Mouse (Mus musculus): ENCODE data around the gene Ly6g6e. TPM values are rescaled to one million over a fixed set of nuclear protein-coding genes. Genes with fewer than 3 reads are reported as not detected.

Gene Ly6g6e
- polyA plus RNA-seq, 1 experiment from 2014 or later, result 12.3 TPM

DNA sequence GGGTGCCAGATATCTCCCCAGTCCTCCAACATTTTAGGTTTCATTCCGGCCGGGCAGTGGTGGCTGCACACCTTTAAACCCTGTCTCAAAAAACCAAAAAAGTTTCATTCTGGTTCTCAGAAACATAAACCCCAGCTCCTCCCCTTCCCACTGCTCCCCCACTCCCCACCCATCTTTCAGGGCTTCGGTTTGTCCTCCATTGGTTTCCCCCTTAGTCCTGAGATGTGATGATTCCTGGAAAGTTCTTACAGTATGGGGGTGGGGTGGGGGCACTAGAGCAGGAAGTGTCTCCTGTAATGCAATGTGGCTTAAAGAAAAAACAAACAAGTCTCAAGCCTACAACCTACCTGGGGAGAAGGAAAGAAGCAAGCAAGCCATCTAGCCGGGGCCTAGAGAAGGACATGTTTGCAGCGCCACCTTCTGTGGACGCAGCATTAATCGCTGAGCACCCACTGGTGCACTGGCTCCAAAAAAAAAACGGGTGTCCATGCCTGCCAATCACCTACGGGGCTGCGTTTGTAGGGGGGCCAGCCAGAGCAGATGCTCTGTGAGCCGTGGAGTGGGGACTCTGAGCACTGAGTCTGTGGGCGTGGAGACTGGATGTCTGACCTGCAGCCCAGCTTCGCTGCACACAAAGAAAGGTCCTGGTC is 29.2 kb downstream of the Ly6g6e start:
- ATAC-seq, result 0 out of 2 replicates have a peak, but pooled peaks have one; percentile 31
- Histone ChIP-seq H3K9me3 (ENCODE audit: control insufficient read depth, low read length) (no peaks in the 10 kb centered on the region), H3K27me3 (replicated peaks; ENCODE audit: control insufficient read depth, insufficient read depth, low read length) (no peaks in the 10 kb centered on the region), H3K4me1 (replicated peaks; ENCODE audit: control insufficient read depth, insufficient read depth, low read length) (no peaks in the 10 kb centered on the region), H3K4me3 (replicated peaks; ENCODE audit: low read length) (no peak overlapping the region), H3K9ac (replicated peaks; ENCODE audit: low read depth, low read length) (peak overlapping the region; percentile 42; the same call in 1 of the 2 replicates), H3K36me3 (ENCODE audit: control insufficient read depth, insufficient read depth) (peaks cover 18% of the 10 kb centered on the region), H3K4me2 (ENCODE audit: low read length) (0 out of 2 replicates have a peak overlapping the region, but pooled peaks have one; percentile 3), H3K27ac (ENCODE audit: low read length) (no peak overlapping the region)
- 21% methylated on average over 13 of the region's 13 CpGs for WGBS

- no peak for ATAC-seq
- H3K9ac ChIP-seq (replicated peaks; ENCODE audit: low read depth, low read length), result no peak overlapping the region
Measured at GRCm38 (mm10) chr17:35106522-35106921, 29.8 kb downstream of the Ly6g6e start.

DNA sequence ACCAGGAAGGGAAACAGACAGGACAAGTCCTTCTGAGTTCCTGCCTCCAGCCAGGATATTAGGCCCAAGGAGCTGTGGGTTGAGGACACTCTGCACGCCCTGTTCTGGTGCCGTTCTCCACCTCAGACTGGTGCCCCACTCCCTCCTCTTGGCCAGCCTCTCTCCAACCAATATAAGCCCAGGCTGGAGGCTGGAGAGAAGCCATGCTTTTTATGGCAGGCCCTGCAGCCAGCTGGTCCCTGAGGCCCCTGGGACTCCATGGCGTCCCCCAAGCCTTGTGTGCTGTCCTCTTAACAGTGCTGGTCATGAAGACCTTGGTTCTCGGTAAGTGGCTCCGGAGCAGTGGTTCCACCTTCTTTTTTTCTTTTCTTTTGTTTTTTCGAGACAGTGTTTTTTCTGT is 31.4 kb downstream of the Ly6g6e start, which contains the start of gene Ly6g5c:
TSS of gene Ly6g5c (plus strand) at position 183 of the 400 bp plus-strand sequence.
- 83% methylated on average over 6 of the region's 6 CpGs for WGBS

More at GRCm38 (mm10) chr17:35106522-35106921, 29.8 kb downstream of the Ly6g6e start:
- 69% methylated on average over 3 of the region's 3 CpGs for WGBS
- no peak overlapping the region for H3K4me2 ChIP-seq (ENCODE audit: low read length)
- H3K4me3 ChIP-seq (replicated peaks; ENCODE audit: low read length), result no peak overlapping the region
- H3K27me3 ChIP-seq (replicated peaks; ENCODE audit: control insufficient read depth, insufficient read depth, low read length), result no peaks in the 10 kb centered on the region
- no peaks in the 10 kb centered on the region for H3K4me1 ChIP-seq (replicated peaks; ENCODE audit: control insufficient read depth, insufficient read depth, low read length)
- H3K36me3 ChIP-seq (ENCODE audit: control insufficient read depth, insufficient read depth), result peaks cover 14% of the 10 kb centered on the region
- no peak overlapping the region for H3K27ac ChIP-seq (ENCODE audit: low read length)
- no peaks in the 10 kb centered on the region for H3K9me3 ChIP-seq (ENCODE audit: control insufficient read depth, low read length)

DNA sequence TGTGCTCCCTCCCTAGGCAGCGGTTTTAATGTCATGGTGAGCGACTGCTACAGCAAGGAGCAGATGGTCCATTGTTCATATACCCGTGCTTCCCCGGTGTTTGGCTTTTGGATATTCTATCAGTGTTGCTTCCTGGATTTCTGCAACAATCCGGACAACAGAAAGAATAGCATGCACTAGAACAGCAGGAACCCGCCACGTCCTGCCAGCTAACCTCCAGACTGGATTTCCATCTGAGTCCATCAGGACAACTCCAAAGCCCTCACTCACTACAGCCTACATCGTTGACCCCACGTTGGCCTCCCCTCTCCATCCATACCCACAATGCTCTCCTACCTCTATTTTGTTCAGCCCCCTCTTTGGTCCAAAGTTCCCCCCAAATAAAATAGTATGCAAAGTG is 35.1 kb downstream of the Ly6g6e start:
- H3K27me3 ChIP-seq (replicated peaks; ENCODE audit: control insufficient read depth, insufficient read depth, low read length), result no peaks in the 10 kb centered on the region
- no peak overlapping the region for H3K4me2 ChIP-seq (ENCODE audit: low read length)
- no peaks in the 10 kb centered on the region for H3K4me1 ChIP-seq (replicated peaks; ENCODE audit: control insufficient read depth, insufficient read depth, low read length)
- no peaks in the 10 kb centered on the region for H3K9me3 ChIP-seq (ENCODE audit: control insufficient read depth, low read length)
- no peak for ATAC-seq
- peaks cover 10% of the 10 kb centered on the region for H3K36me3 ChIP-seq (ENCODE audit: control insufficient read depth, insufficient read depth)
- WGBS, result 72% methylated on average over 9 of the region's 9 CpGs
- no peak overlapping the region for H3K27ac ChIP-seq (ENCODE audit: low read length)
- H3K4me3 ChIP-seq (replicated peaks; ENCODE audit: low read length), result no peak overlapping the region
- H3K9ac ChIP-seq (replicated peaks; ENCODE audit: low read depth, low read length), result no peak overlapping the region

More for the DNA sequence above, 31.4 kb downstream of the Ly6g6e start, which contains the start of gene Ly6g5c:
- Histone ChIP-seq H3K4me1 (replicated peaks; ENCODE audit: control insufficient read depth, insufficient read depth, low read length) (no peaks in the 10 kb centered on the region), H3K4me2 (ENCODE audit: low read length) (no peak within 1 kb of the TSS), H3K27me3 (replicated peaks; ENCODE audit: control insufficient read depth, insufficient read depth, low read length) (no peaks in the 10 kb centered on the region), H3K9ac (replicated peaks; ENCODE audit: low read depth, low read length) (no peak within 1 kb of the TSS), H3K27ac (ENCODE audit: low read length) (no peak within 1 kb of the TSS), H3K36me3 (ENCODE audit: control insufficient read depth, insufficient read depth) (peaks cover 3% of the 10 kb centered on the region; the same call in 1 of the 2 replicates), H3K4me3 (replicated peaks; ENCODE audit: low read length) (no peak within 1 kb of the TSS), H3K9me3 (ENCODE audit: control insufficient read depth, low read length) (no peaks in the 10 kb centered on the region)
- ATAC-seq, result no peak

DNA sequence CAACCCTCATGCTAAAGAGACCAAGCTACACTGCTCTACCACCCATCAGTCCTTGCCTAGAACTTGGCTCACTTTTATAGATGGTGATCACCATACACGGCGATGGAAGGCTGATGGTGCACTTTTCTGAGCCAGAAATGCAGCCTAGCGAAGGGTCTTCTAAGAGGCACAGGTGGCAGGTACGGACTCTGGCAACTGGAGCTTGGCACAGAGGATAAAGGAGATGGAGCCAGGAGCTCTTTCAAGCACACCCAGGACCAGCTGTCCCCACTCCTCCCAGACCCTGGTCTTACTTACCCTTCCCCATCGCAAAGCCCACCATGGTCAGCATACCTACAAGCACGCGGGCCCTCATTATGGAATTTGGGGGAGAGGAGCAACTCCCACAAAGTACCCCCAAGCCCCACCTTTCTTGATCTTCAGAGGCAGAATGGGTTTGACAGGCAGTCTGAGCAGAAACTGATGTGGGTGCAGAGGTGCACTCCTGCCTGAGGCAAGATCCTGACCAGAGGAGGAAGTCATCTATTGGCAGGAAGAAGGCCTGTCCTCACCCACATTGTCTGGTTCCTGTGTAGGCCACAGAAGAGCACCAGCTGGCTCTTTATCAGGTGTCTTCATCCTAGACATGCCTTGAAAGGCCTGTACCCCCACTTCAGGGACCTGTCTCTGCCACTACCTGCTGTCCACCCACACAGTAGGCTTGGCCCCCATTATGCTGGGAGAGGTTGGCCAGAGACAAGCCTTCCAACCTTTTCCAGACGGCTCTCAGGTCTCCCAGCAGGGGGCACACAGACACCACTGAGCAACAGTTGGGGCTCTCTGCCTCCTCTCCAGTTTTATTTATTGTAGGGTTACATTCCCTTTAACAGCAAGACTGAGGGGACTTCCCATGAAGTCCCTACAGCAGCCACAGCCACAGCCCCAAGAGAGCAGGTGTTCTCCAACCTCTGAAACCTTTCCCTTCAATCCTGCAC is 38.6 kb downstream of the Ly6g6e start, which contains the start of gene Ly6g5b:
TSS of gene Ly6g5b (minus strand) at position 383 of the 974 bp plus-strand sequence.
- ATAC-seq, result no peak

DNA sequence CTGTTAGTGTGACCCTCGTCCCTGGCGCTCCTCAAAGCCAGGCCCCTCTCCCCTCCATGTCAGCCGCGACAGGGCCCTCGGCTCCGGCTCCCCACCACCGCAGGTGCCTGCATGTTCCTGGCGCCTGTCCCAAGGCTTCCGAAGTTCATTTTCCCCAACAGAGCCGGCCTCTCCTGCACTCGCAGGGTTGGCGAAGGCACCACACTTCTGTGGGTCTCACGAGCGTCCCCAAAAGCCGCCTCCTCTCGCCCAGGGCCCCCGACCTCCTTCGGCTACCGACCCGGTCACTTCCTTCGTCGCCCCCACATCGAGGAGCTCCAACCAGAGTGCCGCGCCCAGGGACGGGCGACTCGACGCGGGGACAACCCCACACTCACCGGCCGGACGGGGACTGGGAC is 44.0 kb downstream of the Ly6g6e start:
- H3K9me3 ChIP-seq (ENCODE audit: control insufficient read depth, low read length), result no peaks in the 10 kb centered on the region
- no peak for ATAC-seq
- 0 out of 2 replicates have a peak overlapping the region, but pooled peaks have one; percentile 0 for H3K27ac ChIP-seq (ENCODE audit: low read length)
- peak overlapping the region; percentile 62 for H3K4me3 ChIP-seq (replicated peaks; ENCODE audit: low read length)
- H3K4me1 ChIP-seq (replicated peaks; ENCODE audit: control insufficient read depth, insufficient read depth, low read length), result peaks cover 23% of the 10 kb centered on the region
- peak overlapping the region; percentile 76 for H3K9ac ChIP-seq (replicated peaks; ENCODE audit: low read depth, low read length)
- H3K36me3 ChIP-seq (ENCODE audit: control insufficient read depth, insufficient read depth), result peaks cover 19% of the 10 kb centered on the region
- peak overlapping the region; percentile 88 for H3K4me2 ChIP-seq (ENCODE audit: low read length)
- WGBS, result under 1% methylated on average over 33 of the region's 33 CpGs
- H3K27me3 ChIP-seq (replicated peaks; ENCODE audit: control insufficient read depth, insufficient read depth, low read length), result no peaks in the 10 kb centered on the region

More for the DNA sequence above, 38.6 kb downstream of the Ly6g6e start, which contains the start of gene Ly6g5b:
- no peak within 1 kb of the TSS for H3K4me3 ChIP-seq (replicated peaks; ENCODE audit: low read length)
- H3K27ac ChIP-seq (ENCODE audit: low read length), result no peak within 1 kb of the TSS
- H3K4me1 ChIP-seq (replicated peaks; ENCODE audit: control insufficient read depth, insufficient read depth, low read length), result peaks cover 9% of the 10 kb centered on the region
- no peaks in the 10 kb centered on the region for H3K9me3 ChIP-seq (ENCODE audit: control insufficient read depth, low read length)
- H3K36me3 ChIP-seq (ENCODE audit: control insufficient read depth, insufficient read depth), result peaks cover 19% of the 10 kb centered on the region
- no peaks in the 10 kb centered on the region for H3K27me3 ChIP-seq (replicated peaks; ENCODE audit: control insufficient read depth, insufficient read depth, low read length)
- no peak within 1 kb of the TSS for H3K9ac ChIP-seq (replicated peaks; ENCODE audit: low read depth, low read length)
- WGBS, result 87% methylated on average over 8 of the region's 8 CpGs
- H3K4me2 ChIP-seq (ENCODE audit: low read length), result no peak within 1 kb of the TSS

GRCm38 (mm10) chr17:35121143-35121799 is 44.6 kb downstream of the Ly6g6e start, which contains the start of gene Gpank1:
Gene Gpank1 (plus strand): TSS chr17:35121455.
- H3K27me3 ChIP-seq (replicated peaks; ENCODE audit: control insufficient read depth, insufficient read depth, low read length), result no peaks in the 10 kb centered on the region
- peaks cover 26% of the 10 kb centered on the region for H3K4me1 ChIP-seq (replicated peaks; ENCODE audit: control insufficient read depth, insufficient read depth, low read length)
- H3K9me3 ChIP-seq (ENCODE audit: control insufficient read depth, low read length), result no peaks in the 10 kb centered on the region
- H3K4me2 ChIP-seq (ENCODE audit: low read length), result peak within 1 kb of the TSS; percentile 95
- peak within 1 kb of the TSS; percentile 62 for H3K4me3 ChIP-seq (replicated peaks; ENCODE audit: low read length)
- H3K9ac ChIP-seq (replicated peaks; ENCODE audit: low read depth, low read length), result peak within 1 kb of the TSS; percentile 80
- peak; percentile 97 for ATAC-seq
- peaks cover 17% of the 10 kb centered on the region for H3K36me3 ChIP-seq (ENCODE audit: control insufficient read depth, insufficient read depth)
- H3K27ac ChIP-seq (ENCODE audit: low read length), result peak within 1 kb of the TSS; percentile 93
- 0% methylated on average over 50 of the region's 50 CpGs for WGBS

DNA sequence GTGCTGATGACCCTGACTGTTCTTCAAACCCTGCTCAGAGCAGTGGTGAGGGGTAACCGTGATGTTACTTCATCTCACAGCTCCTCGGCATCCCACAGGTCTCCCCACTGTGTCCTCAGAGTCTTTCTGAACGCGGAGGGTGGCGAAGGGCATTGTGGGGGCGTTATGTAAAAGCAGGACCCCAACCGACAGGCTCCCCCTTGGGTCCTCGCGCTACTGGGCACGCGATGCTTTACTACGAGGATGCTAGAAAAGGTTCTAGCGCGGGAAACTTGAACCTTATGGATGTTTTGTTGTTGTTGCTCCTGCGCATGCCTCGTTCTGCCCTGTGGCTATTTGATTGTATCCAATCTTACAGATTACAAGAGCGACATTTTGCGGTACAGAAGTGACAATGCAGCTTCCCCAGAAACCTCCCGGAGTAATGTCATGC is 45.2 kb downstream of the Ly6g6e start, which contains the start of gene Csnk2b:
TSS of gene Csnk2b (minus strand) at position 183 of the 433 bp plus-strand sequence.
- Histone ChIP-seq H3K36me3 (ENCODE audit: control insufficient read depth, insufficient read depth) (peaks cover 14% of the 10 kb centered on the region), H3K4me2 (ENCODE audit: low read length) (peak within 1 kb of the TSS; percentile 95), H3K4me1 (replicated peaks; ENCODE audit: control insufficient read depth, insufficient read depth, low read length) (peaks cover 32% of the 10 kb centered on the region), H3K9me3 (ENCODE audit: control insufficient read depth, low read length) (no peaks in the 10 kb centered on the region), H3K27ac (ENCODE audit: low read length) (peak within 1 kb of the TSS; percentile 93), H3K4me3 (replicated peaks; ENCODE audit: low read length) (peak within 1 kb of the TSS; percentile 62), H3K9ac (replicated peaks; ENCODE audit: low read depth, low read length) (peak within 1 kb of the TSS; percentile 80), H3K27me3 (replicated peaks; ENCODE audit: control insufficient read depth, insufficient read depth, low read length) (no peaks in the 10 kb centered on the region)
- ATAC-seq, result peak; percentile 5; the same call in 1 of the 2 replicates
- WGBS, result 0% methylated on average over 19 of the region's 19 CpGs
